18 mouse cellular contexts compared by ENCODE assay signal in genomic region chr10:75501641-75502040, GRCm38 (mm10). TPM values are rescaled to one million over a fixed set of nuclear protein-coding genes. Genes with fewer than 3 reads are reported as not detected.
DNase-seq lines count a peak whose midpoint lies in the region; ATAC-seq and TF ChIP-seq lines count a peak whose summit lies in the region.
"Had no signal": no experiment of that assay in that cellular context is flagged by ENCODE, and none has a peak within 500 bp of the region (broad histone marks: within the 10 kb centered on the region; RNA-seq: fewer than 3 reads in every experiment).

No protein-coding gene starts in this region.

- 89% methylated on average over 1 of the region's 1 CpGs for WGBS in kidney, adult 2 months
- WGBS in kidney, embryonic 15.5 days = 89% methylated on average over 1 of the region's 1 CpGs
- 86% methylated on average over 1 of the region's 1 CpGs for WGBS in liver, embryonic 15.5 days (ENCODE audit: insufficient replicate concordance)
- 94% methylated on average over 1 of the region's 1 CpGs for WGBS in liver, embryonic 11.5 days
- 100% methylated on average over 1 of the region's 1 CpGs for WGBS in midbrain, embryonic 11.5 days
- 88% methylated on average over 1 of the region's 1 CpGs for WGBS in midbrain, embryonic 16.5 days

- H3K9ac ChIP-seq in kidney, embryonic 15.5 days = no peak overlapping the region
- H3K9ac ChIP-seq in liver, embryonic 15.5 days = no peak overlapping the region
- no peak overlapping the region for H3K9ac ChIP-seq in liver, embryonic 11.5 days (ENCODE audit: low read depth, low read length)
- no peak overlapping the region for H3K9ac ChIP-seq in midbrain, embryonic 11.5 days (ENCODE audit: low read length)
- no peak overlapping the region for H3K9ac ChIP-seq in midbrain, embryonic 16.5 days (ENCODE audit: low read depth, low read length)
- H3K9ac ChIP-seq: forebrain, embryonic 13.5 days; forebrain, postnatal 0 days; heart, embryonic 12.5 days; hindbrain, embryonic 14.5 days had no signal

- H3K36me3 ChIP-seq in kidney, adult 2 months (ENCODE audit: control insufficient read depth, insufficient read depth, low read length) = peaks cover 5% of the 10 kb centered on the region; the same call in 1 of the 2 replicates
- peaks cover 7% of the 10 kb centered on the region for H3K36me3 ChIP-seq in kidney, embryonic 15.5 days
- H3K36me3 ChIP-seq in liver, embryonic 15.5 days (replicated peaks) = peaks cover 37% of the 10 kb centered on the region
- peaks cover 2% of the 10 kb centered on the region; the same call in 1 of the 2 replicates for H3K36me3 ChIP-seq in liver, embryonic 11.5 days (ENCODE audit: control insufficient read depth, insufficient read depth, low read length)
- H3K36me3 ChIP-seq in midbrain, embryonic 11.5 days (ENCODE audit: control insufficient read depth, insufficient read depth, low read length) = no peaks in the 10 kb centered on the region
- H3K36me3 ChIP-seq in midbrain, embryonic 16.5 days (ENCODE audit: control insufficient read depth, insufficient read depth, low read length) = no peaks in the 10 kb centered on the region

- no peaks in the 10 kb centered on the region for H3K4me1 ChIP-seq in kidney, adult 2 months (ENCODE audit: control insufficient read depth, insufficient read depth, low read length)
- no peaks in the 10 kb centered on the region for H3K4me1 ChIP-seq in kidney, embryonic 15.5 days
- H3K4me1 ChIP-seq in liver, embryonic 15.5 days (replicated peaks) = peaks cover 27% of the 10 kb centered on the region
- H3K4me1 ChIP-seq in liver, embryonic 11.5 days (replicated peaks; ENCODE audit: control insufficient read depth, insufficient read depth, low read length) = peaks cover 16% of the 10 kb centered on the region; the same call in 1 of the 2 replicates
- H3K4me1 ChIP-seq in midbrain, embryonic 11.5 days (ENCODE audit: control insufficient read depth, insufficient read depth, low read length) = no peaks in the 10 kb centered on the region
- no peaks in the 10 kb centered on the region for H3K4me1 ChIP-seq in midbrain, embryonic 16.5 days (ENCODE audit: control insufficient read depth, insufficient read depth, low read length)
- H3K4me1 ChIP-seq: embryonic facial prominence, embryonic 10.5 days; forebrain, embryonic 13.5 days; hindbrain, embryonic 10.5 days had no signal

- H3K9me3 ChIP-seq in kidney, embryonic 15.5 days (replicated peaks) = no peaks in the 10 kb centered on the region
- no peaks in the 10 kb centered on the region for H3K9me3 ChIP-seq in liver, embryonic 15.5 days (replicated peaks)
- no peaks in the 10 kb centered on the region; the same call in 1 of the 2 replicates for H3K9me3 ChIP-seq in liver, embryonic 11.5 days (ENCODE audit: control insufficient read depth, low read length)
- H3K9me3 ChIP-seq in midbrain, embryonic 11.5 days (ENCODE audit: control insufficient read depth, low read length) = no peaks in the 10 kb centered on the region
- no peaks in the 10 kb centered on the region for H3K9me3 ChIP-seq in midbrain, embryonic 16.5 days (replicated peaks; ENCODE audit: control insufficient read depth, low read length, poor library complexity, severe bottlenecking)
- H3K9me3 ChIP-seq: heart, embryonic 12.5 days had no signal

- no peak overlapping the region for H3K4me2 ChIP-seq in kidney, embryonic 15.5 days
- no peak overlapping the region for H3K4me2 ChIP-seq in liver, embryonic 15.5 days
- no peak overlapping the region for H3K4me2 ChIP-seq in liver, embryonic 11.5 days
- no peak overlapping the region for H3K4me2 ChIP-seq in midbrain, embryonic 11.5 days
- H3K4me2 ChIP-seq in midbrain, embryonic 16.5 days (ENCODE audit: low read length) = no peak overlapping the region
- H3K4me2 ChIP-seq: forebrain, embryonic 13.5 days; heart, embryonic 12.5 days; hindbrain, embryonic 14.5 days had no signal

- peak overlapping the region; percentile 20; the same call in 1 of the 2 replicates for H3K27ac ChIP-seq in kidney, adult 2 months (ENCODE audit: insufficient read depth, low read depth, low read length)
- H3K27ac ChIP-seq in kidney, embryonic 15.5 days = no peak overlapping the region
- peak overlapping the region; percentile 19; the same call in 1 of the 2 replicates for H3K27ac ChIP-seq in liver, embryonic 15.5 days (replicated peaks)
- H3K27ac ChIP-seq in liver, embryonic 11.5 days (ENCODE audit: low read depth, low read length) = no peak overlapping the region
- no peak overlapping the region for H3K27ac ChIP-seq in midbrain, embryonic 11.5 days (ENCODE audit: low read depth, low read length)
- H3K27ac ChIP-seq in midbrain, embryonic 16.5 days (ENCODE audit: low read length) = no peak overlapping the region
- H3K27ac ChIP-seq: embryonic facial prominence, embryonic 10.5 days; forebrain, embryonic 13.5 days; gastrocnemius, adult 2 months; hindbrain, embryonic 10.5 days; hindbrain, embryonic 14.5 days had no signal

- no peak for ATAC-seq in kidney, embryonic 15.5 days (replicated peaks; ENCODE audit: low FRiP score)
- ATAC-seq in liver, embryonic 15.5 days (ENCODE audit: insufficient read depth) = no peak
- no peak for ATAC-seq in liver, embryonic 11.5 days (replicated peaks; ENCODE audit: low FRiP score)
- ATAC-seq in midbrain, embryonic 11.5 days (ENCODE audit: low FRiP score) = no peak
- ATAC-seq in midbrain, embryonic 16.5 days = no peak
- ATAC-seq: forebrain, embryonic 13.5 days; forebrain, postnatal 0 days had no signal

- peak; percentile 65 for DNase-seq in kidney, adult 2 months
- no peak for DNase-seq in liver, embryonic 11.5 days (ENCODE audit: low spot score)
- peak; percentile 73 for DNase-seq in midbrain, embryonic 11.5 days (ENCODE audit: low spot score, missing footprints)
- DNase-seq: adrenal gland, adult 8-10 months; cerebellum, adult 18-20 months; cerebellum, adult 9-11 months; forebrain, postnatal 0 days; gastrocnemius, adult 2 months; gastrocnemius, postnatal 25 days had no signal

- H3K4me3 ChIP-seq in kidney, adult 2 months (ENCODE audit: insufficient read depth, low read depth, low read length) = no peak overlapping the region
- no peak overlapping the region for H3K4me3 ChIP-seq in kidney, embryonic 15.5 days (replicated peaks)
- no peak overlapping the region for H3K4me3 ChIP-seq in liver, embryonic 15.5 days (replicated peaks)
- H3K4me3 ChIP-seq in liver, embryonic 11.5 days (ENCODE audit: low read depth, low read length) = no peak overlapping the region
- no peak overlapping the region for H3K4me3 ChIP-seq in midbrain, embryonic 11.5 days (ENCODE audit: low read depth, low read length)
- no peak overlapping the region for H3K4me3 ChIP-seq in midbrain, embryonic 16.5 days (ENCODE audit: low read depth, low read length)
- H3K4me3 ChIP-seq: embryonic facial prominence, embryonic 10.5 days; forebrain, embryonic 13.5 days; gastrocnemius, adult 2 months; heart, embryonic 12.5 days; hindbrain, embryonic 10.5 days had no signal

- H3K27me3 ChIP-seq in kidney, adult 2 months (replicated peaks; ENCODE audit: control insufficient read depth, insufficient read depth, low read length) = no peaks in the 10 kb centered on the region
- H3K27me3 ChIP-seq in kidney, embryonic 15.5 days = no peaks in the 10 kb centered on the region
- H3K27me3 ChIP-seq in liver, embryonic 15.5 days = no peaks in the 10 kb centered on the region
- no peaks in the 10 kb centered on the region for H3K27me3 ChIP-seq in liver, embryonic 11.5 days (replicated peaks; ENCODE audit: control insufficient read depth, insufficient read depth, low read length)
- H3K27me3 ChIP-seq in midbrain, embryonic 11.5 days (ENCODE audit: control insufficient read depth, insufficient read depth, low read length) = no peaks in the 10 kb centered on the region
- no peaks in the 10 kb centered on the region for H3K27me3 ChIP-seq in midbrain, embryonic 16.5 days (ENCODE audit: control insufficient read depth, insufficient read depth, low read depth, low read length)
- H3K27me3 ChIP-seq: CH12.LX; forebrain, embryonic 13.5 days; heart, embryonic 12.5 days had no signal

- TF ChIP-seq CTCF in kidney, adult 2 months (conservative IDR thresholded peaks at IDR 0.05; ENCODE audit: insufficient read depth, insufficient read length, low read depth, low read length) = no peak

- TF ChIP-seq POLR2A in kidney, adult 2 months (IDR thresholded peaks at IDR 0.05; ENCODE audit: low read depth, low read length) = no peak

RNA-seq across cellular contexts. Expression of gene Snrpd3, which starts 15.7 kb away (rescaled TPM):
- polyA plus RNA-seq in kidney, adult 2 months (2012; rRNA removed) = 27.0 and 41.2 TPM in 2 replicates
- polyA plus RNA-seq in kidney, embryonic 15.5 days (2015; fragmentation: Nextera tagmentation; extraction: Ambion mirVana) = 175 and 183 TPM in 2 replicates
- 65.7 and 68.7 TPM in 2 replicates for polyA plus RNA-seq in liver, embryonic 15.5 days (2015; fragmentation: Nextera tagmentation; extraction: Ambion mirVana)
- polyA plus RNA-seq in liver, embryonic 11.5 days (2014; fragmentation: Nextera tagmentation; extraction: Ambion mirVana) = 272 and 328 TPM in 2 replicates
- 199 and 208 TPM in 2 replicates for polyA plus RNA-seq in midbrain, embryonic 11.5 days (2014; fragmentation: Nextera tagmentation; extraction: Ambion mirVana)
- polyA plus RNA-seq in midbrain, embryonic 16.5 days (2015; fragmentation: Nextera tagmentation; extraction: Ambion mirVana) = 125 and 136 TPM in 2 replicates

RNA-seq across cellular contexts. Expression of gene Gucd1, which starts 16.1 kb away (rescaled TPM):
- polyA plus RNA-seq in kidney, adult 2 months (2012; rRNA removed) = 124 and 164 TPM in 2 replicates
- polyA plus RNA-seq in kidney, embryonic 15.5 days (2015; fragmentation: Nextera tagmentation; extraction: Ambion mirVana) = 44.2 and 46.0 TPM in 2 replicates
- 62.1 and 74.6 TPM in 2 replicates for polyA plus RNA-seq in liver, embryonic 15.5 days (2015; fragmentation: Nextera tagmentation; extraction: Ambion mirVana)
- polyA plus RNA-seq in liver, embryonic 11.5 days (2014; fragmentation: Nextera tagmentation; extraction: Ambion mirVana) = 44.5 and 48.8 TPM in 2 replicates
- 27.8 and 36.0 TPM in 2 replicates for polyA plus RNA-seq in midbrain, embryonic 11.5 days (2014; fragmentation: Nextera tagmentation; extraction: Ambion mirVana)
- polyA plus RNA-seq in midbrain, embryonic 16.5 days (2015; fragmentation: Nextera tagmentation; extraction: Ambion mirVana) = 19.7 and 20.7 TPM in 2 replicates

RNA-seq across cellular contexts. Expression of gene Lrrc75b, which starts 58.5 kb away (rescaled TPM):
- polyA plus RNA-seq in kidney, adult 2 months (2012; rRNA removed) = 2.1 and 2.2 TPM in 2 replicates
- polyA plus RNA-seq in kidney, embryonic 15.5 days (2015; fragmentation: Nextera tagmentation; extraction: Ambion mirVana) = 3.0 and 3.1 TPM in 2 replicates
- 0.06 and 0.15 TPM in 2 replicates for polyA plus RNA-seq in liver, embryonic 15.5 days (2015; fragmentation: Nextera tagmentation; extraction: Ambion mirVana)
- 0.48 and 0.52 TPM in 2 replicates for polyA plus RNA-seq in liver, embryonic 11.5 days (2014; fragmentation: Nextera tagmentation; extraction: Ambion mirVana)
- 3.3 and 4.1 TPM in 2 replicates for polyA plus RNA-seq in midbrain, embryonic 11.5 days (2014; fragmentation: Nextera tagmentation; extraction: Ambion mirVana)
- polyA plus RNA-seq in midbrain, embryonic 16.5 days (2015; fragmentation: Nextera tagmentation; extraction: Ambion mirVana) = 42.4 and 44.7 TPM in 2 replicates

RNA-seq across cellular contexts. Expression of gene Ggt1, which starts 59.8 kb away (rescaled TPM):
- 881 and 1,007 TPM in 2 replicates for polyA plus RNA-seq in kidney, adult 2 months (2012; rRNA removed)
- 128 and 137 TPM in 2 replicates for polyA plus RNA-seq in kidney, embryonic 15.5 days (2015; fragmentation: Nextera tagmentation; extraction: Ambion mirVana)
- 13.8 and 22.1 TPM in 2 replicates for polyA plus RNA-seq in liver, embryonic 15.5 days (2015; fragmentation: Nextera tagmentation; extraction: Ambion mirVana)
- 4.2 and 4.9 TPM in 2 replicates for polyA plus RNA-seq in liver, embryonic 11.5 days (2014; fragmentation: Nextera tagmentation; extraction: Ambion mirVana)
- 1.5 and 2.1 TPM in 2 replicates for polyA plus RNA-seq in midbrain, embryonic 11.5 days (2014; fragmentation: Nextera tagmentation; extraction: Ambion mirVana)
- polyA plus RNA-seq in midbrain, embryonic 16.5 days (2015; fragmentation: Nextera tagmentation; extraction: Ambion mirVana) = 1.3 TPM in 2 replicates

Comparison
In these comparisons a context has a peak if more than half of its experiments do, and no peak if none do; other contexts are left out.
1. H3K27ac ChIP-seq: peak in kidney, adult 2 months (single experiment) and liver, embryonic 15.5 days (single experiment); none in kidney, embryonic 15.5 days (single experiment), liver, embryonic 11.5 days (single experiment), midbrain, embryonic 11.5 days (single experiment) and midbrain, embryonic 16.5 days (single experiment).